Mouse (Mus musculus) frontal cortex, postnatal 25 days (tissue): ENCODE measurements around the gene Ddx54.

Source experiments
- DNase-seq, 2 experiments: peaks; one replicate each; pipeline ENCODE4 v3.0.0; 2022; ENCODE audit warnings: low spot score in 2 of 2

Gene Ddx54

GRCm38 (mm10) chr5:120611416-120611815, 1.1 kb upstream of the Ddx54 start:
- DNase-seq = no peak

DNA sequence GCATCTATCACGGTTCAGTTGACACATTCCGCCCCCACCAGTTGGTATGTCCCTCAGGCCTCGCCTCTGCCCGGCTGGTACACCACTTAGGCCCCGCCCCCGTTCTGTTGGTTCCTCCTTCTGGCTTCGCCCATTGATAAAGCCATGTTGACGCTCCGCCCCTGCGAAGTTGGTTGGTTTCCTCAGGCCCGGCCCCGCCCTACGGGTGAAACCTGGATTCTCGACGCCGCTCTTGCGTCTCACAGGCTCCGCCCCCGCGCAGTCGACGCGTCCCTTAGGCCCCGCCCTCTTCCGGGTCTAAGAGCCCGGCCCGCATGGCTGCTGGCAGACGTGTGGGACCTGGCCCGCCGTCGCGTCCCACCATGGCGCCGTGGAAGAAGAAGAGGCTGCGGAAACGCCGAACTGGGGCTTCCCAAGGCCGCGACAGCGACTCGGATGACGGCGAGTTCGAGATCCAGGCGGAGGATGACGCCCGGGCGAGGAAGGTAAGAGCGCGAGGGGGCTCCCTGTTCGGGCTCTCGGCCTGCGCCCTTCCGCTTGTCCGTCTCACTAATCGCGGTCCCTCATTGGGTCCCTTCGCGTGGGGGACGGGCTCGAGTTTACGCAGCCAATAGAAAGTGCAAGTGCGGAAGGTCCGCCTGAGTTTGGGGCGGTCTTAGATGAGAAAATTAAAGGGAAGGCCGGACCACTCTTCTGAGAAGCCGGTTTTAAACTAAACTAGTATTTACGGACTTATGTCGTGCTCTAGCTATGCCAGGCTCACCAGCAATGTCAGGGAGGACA, 474 bp downstream of the Ddx54 start:
- DNase-seq = peak; percentile 99

GRCm38 (mm10) chr5:120615903-120616302, 3.4 kb downstream of the Ddx54 start:
- DNase-seq = no peak

DNA sequence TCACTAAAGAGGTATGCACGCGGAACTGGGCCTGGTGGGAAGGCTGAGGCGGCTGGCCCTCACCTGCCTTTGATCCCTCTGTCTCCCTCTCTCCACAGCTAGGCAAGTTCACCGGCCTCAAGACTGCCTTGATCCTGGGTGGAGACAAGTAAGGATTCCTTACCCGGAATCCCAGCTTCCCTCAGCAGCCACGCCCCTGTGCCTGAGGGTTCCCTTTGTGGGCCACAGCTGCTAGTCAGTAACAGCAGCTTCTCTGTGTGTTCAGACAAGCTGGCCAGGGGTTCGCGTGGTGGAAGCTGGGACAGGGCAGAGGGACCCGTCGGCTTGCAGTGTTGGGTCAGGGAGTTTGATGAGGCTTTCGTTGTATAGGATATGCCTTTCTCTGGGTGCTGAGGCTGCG, 6.2 kb downstream of the Ddx54 start:
- no peak for DNase-seq

DNA sequence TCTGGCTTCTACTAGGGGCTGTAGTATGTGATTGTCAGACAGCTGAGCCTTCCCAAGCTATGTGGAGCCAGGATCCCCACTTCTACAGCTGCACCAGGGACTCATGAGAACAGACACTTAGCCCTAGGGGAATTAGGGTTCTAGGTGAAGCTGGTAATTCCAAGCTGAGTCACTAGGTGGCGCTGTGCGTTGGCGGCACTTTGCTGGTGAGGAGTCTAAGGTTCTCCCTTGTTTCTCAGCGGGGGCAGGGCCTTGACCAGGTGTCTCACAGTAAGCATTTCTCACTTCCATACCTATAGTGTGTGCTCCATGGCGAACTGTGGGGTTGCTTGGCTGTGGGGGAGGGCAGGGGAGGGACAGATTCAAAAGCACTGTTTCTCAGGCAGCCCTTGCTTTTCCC, 6.7 kb downstream of the Ddx54 start:
- DNase-seq = peak; percentile 62 to 65

GRCm38 (mm10) chr5:120620375-120621077, 8.0 kb downstream of the Ddx54 start:
- peak; percentile 85 to 87 for DNase-seq

GRCm38 (mm10) chr5:120621078-120621765, 8.7 kb downstream of the Ddx54 start:
- DNase-seq = peak in 1 of 2 experiments; percentile 18

DNA sequence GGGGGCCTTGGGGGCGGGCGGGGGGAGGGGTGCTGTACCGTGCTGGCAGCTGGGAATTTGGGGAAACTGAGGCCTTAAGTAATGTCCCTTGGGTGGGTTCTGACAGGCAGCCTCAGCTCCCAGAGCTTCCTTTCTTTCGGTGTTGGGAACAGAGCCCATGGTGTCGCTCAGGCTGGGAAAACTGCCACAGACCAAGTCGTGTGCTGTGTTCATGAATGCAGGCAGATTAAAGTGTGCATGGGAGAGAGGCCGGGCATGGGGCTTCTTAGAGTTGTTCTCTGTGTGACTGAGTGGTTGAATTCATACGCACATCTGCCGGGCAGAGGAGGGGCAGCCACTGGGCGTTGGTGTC, 9.3 kb downstream of the Ddx54 start:
- DNase-seq = no peak

GRCm38 (mm10) chr5:120622198-120622851, 9.8 kb downstream of the Ddx54 start:
- DNase-seq = no peak

DNA sequence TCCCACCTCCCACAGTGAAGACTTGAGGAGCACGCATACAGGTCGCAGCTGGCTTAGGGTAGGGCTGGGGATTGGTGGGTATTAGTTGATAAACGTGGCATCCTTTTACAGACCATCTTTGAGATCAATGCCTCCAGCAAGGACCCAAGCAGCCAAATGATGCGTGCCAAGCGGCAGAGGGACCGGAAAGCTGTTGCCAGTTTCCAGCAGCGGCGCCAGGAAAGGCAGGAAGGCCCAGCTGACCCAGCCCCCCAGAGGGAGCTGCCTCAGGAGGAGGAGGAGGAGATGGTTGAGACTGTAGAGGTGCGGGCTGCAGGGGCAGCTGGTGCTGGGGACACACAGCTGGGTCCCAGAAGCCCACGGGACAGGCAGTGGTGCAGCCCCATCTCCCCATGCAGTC, 11.9 kb downstream of the Ddx54 start:
- DNase-seq = no peak

GRCm38 (mm10) chr5:120626399-120626798, 13.9 kb downstream of the Ddx54 start:
- no peak for DNase-seq

DNA sequence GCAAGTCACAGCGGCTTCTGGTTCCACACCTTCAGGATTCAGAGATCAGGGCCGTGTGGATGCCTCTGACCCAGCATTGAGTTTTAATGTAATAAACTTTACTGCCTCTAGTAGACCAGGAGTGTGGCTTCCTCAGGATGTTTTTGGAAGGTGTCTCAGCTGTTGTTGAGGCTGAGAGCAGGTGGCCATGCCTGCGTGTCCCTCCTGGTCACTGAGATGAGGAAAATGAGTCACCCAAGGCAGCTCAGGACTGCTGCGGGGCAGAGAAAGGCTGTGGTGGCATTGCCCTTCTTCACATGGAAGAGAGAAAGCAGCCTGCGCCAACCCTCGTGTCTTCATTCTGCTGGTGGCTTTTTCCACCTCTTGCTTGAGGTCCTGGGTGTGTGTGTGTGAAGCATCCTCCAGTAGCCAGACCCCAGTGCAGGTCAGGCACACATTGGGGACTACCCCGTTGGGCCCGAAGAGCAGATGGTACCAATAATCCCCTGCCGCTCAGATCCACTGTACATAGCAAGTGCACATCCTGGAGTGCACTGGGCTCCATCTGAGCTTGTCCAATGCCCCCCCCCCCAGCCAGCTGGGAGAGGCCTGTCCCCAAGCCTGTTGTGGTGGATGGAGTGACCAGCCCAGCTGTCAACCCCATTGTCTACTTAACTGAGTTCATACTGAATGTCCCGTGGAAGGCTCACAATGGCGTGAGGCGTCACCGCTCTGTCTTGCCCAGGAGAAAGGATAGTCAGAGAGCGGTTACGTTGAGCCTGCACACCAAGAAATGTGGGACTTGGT, 15.2 kb downstream of the Ddx54 start:
- no peak for DNase-seq

- DNase-seq = no peak
Measured at GRCm38 (mm10) chr5:120628624-120629023, 16.1 kb downstream of the Ddx54 start.

DNA sequence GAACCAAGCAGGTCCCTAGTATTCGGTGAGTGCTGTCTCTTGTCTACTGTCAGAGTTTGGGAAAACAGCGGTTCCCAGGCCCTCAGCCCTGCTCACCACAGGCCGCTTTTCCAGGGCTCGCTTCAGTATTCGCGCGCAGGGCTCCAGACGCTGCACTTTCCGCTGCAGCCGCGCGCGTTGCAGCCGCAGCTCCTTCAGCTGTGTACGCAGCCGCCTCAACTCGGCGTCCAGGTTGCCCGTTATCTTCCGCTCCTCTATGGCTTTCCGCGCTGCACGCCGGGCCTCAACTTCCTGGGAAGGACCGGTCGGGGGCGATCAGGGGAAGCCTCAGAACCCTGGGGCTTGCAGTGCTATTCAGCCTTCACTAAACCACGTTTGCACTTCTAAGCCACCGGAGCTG, 18.6 kb downstream of the Ddx54 start:
- DNase-seq = no peak

- no peak for DNase-seq
Measured at GRCm38 (mm10) chr5:120631892-120632291, 19.4 kb downstream of the Ddx54 start.

DNA sequence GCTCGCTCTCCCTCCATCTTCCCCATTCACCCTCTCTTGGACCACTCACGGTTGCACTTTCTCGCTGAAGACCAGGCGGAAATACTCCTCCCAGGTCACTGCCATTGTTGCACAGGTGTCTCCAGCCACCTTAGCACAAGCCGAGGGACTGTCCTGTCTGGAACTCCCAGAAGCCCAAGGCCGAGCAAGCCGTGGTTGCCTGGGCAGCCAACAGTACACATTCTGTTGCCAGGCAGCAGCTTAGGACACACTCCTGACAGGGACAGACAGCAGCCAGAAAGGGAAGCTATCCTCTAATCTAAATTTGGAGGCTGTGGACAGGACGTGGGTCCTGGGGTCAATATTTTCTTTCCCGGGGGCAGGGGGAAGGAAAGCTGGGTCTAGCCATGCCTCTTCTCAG, 21.6 kb downstream of the Ddx54 start, which contains the start of gene Cfap73:
Cfap73 (minus strand) TSS at position 105 of the 400 bp plus-strand sequence.
- no peak for DNase-seq

GRCm38 (mm10) chr5:120634860-120635259, 22.3 kb downstream of the Ddx54 start:
- no peak for DNase-seq

DNA sequence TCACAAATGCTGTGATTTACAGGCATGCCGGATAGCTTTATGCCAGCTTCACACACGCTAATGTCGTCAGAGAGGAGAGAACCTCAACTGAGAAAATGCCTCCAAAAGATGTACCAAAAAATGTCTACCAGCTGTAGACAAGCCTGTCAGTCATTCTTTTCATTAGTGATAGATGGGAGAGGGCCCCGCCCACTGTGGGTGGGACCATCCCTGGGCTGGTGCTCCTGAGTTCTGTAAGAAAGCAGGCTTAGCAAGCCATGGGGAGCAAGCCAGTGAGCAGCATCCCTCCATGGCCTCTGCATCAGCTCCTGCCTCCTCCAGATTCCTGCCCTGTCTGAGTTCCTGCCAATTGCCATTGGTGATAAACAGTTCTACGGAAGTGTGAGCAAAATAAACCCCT, 23.1 kb downstream of the Ddx54 start:
- DNase-seq = no peak

DNA sequence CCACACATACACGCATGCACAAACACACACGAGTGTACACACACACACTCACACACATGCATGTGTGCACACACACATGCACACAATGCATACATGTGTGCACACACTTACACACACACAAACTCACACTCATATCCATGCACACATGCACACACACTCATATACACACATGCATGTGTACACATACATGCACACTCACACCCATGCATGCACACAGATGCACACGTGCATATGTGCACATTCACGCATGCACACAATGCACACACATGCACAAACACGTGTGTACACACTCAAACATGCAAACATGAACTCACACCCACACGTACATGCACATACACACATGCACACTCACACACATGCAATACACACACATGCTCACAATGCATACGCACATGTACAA, 27.6 kb downstream of the Ddx54 start:
- DNase-seq = no peak

GRCm38 (mm10) chr5:120643365-120644085, 31.0 kb downstream of the Ddx54 start:
- no peak for DNase-seq

GRCm38 (mm10) chr5:120644227-120644626, 31.7 kb downstream of the Ddx54 start:
- no peak for DNase-seq
